Mouse (Mus musculus) intestine, embryonic 15.5 days (tissue): Measurements from ENCODE around the gene Qtrt2. TPM values are rescaled to one million over a fixed set of nuclear protein-coding genes. Genes with fewer than 3 reads are reported as not detected.
A peak's percentile ranks its signal among the peaks of the same experiment; 100 is the strongest.

Experiments used
- ATAC-seq: fragments of 200-750 bp; cut with Nextera tagmentation; 2 replicates; pipeline ENCODE4 v1.8.0; 2017; ENCODE audit warnings: moderate TSS enrichment, moderate library complexity
- H3K27ac ChIP-seq: fragments of 300-500 bp; sonication (generic); 2 replicates; pipeline ENCODE4 v1.5.1; 2015; ENCODE audit warnings: mild to moderate bottlenecking, inconsistent platforms
- H3K27me3 ChIP-seq: fragments of 300-500 bp; sonication (generic); replicated peaks from 2 replicates; pipeline ENCODE4 v1.6.1; 2015; ENCODE audit warnings: inconsistent platforms
- H3K36me3 ChIP-seq: fragments of 300-500 bp; sonication (generic); 2 replicates; pipeline ENCODE4 v1.6.1; 2015; ENCODE audit warnings: inconsistent platforms
- H3K4me1 ChIP-seq: fragments of 300-500 bp; sonication (generic); replicated peaks from 2 replicates; pipeline ENCODE4 v1.6.1; 2015; ENCODE audit warnings: inconsistent platforms
- H3K4me2 ChIP-seq: fragments of 300-500 bp; sonication (generic); replicated peaks from 2 replicates; pipeline ENCODE4 v1.6.1; 2015; ENCODE audit warnings: mild to moderate bottlenecking, inconsistent platforms
- H3K4me3 ChIP-seq: fragments of 300-500 bp; sonication (generic); replicated peaks from 2 replicates; pipeline ENCODE4 v1.5.1; 2015; ENCODE audit warnings: inconsistent platforms
- H3K9ac ChIP-seq: fragments of 300-500 bp; sonication (generic); 2 replicates; pipeline ENCODE4 v1.6.1; 2015; ENCODE audit warnings: inconsistent platforms
- H3K9me3 ChIP-seq: fragments of 300-500 bp; sonication (generic); 2 replicates; pipeline ENCODE4 v1.6.1; 2016; ENCODE audit warnings: inconsistent platforms
- WGBS: fragments of 180-500 bp; shearing (Covaris S2); methylation state at CpG from one replicate; pipeline ENCODE4 v1.1.7; 2015; 5-methylcytosine and 5-hydroxymethylcytosine counted together
- polyA plus RNA-seq: library from polyadenylated mRNA; unstranded; fragments of >200 nt; fragmentation: Nextera tagmentation; extraction: Ambion mirVana; gene quantifications from 2 replicates; pipeline ENCODE4 v1.2.1, GENCODE M21; 2015

Gene Qtrt2
- polyA plus RNA-seq = 22.0 and 25.0 TPM in 2 replicates

DNA sequence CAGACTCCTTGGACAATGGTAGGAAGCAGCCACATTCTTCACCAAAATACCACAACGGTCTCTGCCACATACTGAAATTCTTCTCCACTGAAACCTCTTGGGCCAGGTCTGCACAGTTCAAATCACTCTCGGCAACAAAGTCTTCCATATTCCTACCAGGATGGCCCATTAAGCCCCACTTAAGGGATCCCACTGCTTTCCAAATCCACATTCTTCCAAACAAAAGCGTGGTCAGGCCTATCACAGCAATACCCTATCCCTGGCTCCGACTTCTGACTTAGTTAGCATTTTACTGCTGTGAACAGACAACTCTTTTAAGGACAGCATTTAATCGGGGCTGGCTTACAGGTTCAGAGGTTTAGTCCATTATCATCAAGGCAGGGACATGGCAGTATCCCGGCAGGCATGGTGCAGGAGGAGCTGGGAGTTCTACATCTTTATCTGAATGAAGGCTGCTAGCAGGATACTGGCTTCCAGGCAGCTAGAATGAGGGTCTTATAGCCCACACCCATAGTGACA lies at the start of gene Qtrt2:
Gene Qtrt2 (minus strand): TSS at position 469 of the 519 bp plus-strand sequence.
- ATAC-seq = no peak
- WGBS = 78% methylated on average over 6 of the region's 6 CpGs
- Histone ChIP-seq H3K36me3 (no peaks in the 10 kb centered on the region), H3K4me2 (no peak within 1 kb of the TSS), H3K4me1 (no peaks in the 10 kb centered on the region), H3K4me3 (no peak within 1 kb of the TSS), H3K27ac (no peak within 1 kb of the TSS), H3K9me3 (no peaks in the 10 kb centered on the region), H3K27me3 (no peaks in the 10 kb centered on the region), H3K9ac (no peak within 1 kb of the TSS)

DNA sequence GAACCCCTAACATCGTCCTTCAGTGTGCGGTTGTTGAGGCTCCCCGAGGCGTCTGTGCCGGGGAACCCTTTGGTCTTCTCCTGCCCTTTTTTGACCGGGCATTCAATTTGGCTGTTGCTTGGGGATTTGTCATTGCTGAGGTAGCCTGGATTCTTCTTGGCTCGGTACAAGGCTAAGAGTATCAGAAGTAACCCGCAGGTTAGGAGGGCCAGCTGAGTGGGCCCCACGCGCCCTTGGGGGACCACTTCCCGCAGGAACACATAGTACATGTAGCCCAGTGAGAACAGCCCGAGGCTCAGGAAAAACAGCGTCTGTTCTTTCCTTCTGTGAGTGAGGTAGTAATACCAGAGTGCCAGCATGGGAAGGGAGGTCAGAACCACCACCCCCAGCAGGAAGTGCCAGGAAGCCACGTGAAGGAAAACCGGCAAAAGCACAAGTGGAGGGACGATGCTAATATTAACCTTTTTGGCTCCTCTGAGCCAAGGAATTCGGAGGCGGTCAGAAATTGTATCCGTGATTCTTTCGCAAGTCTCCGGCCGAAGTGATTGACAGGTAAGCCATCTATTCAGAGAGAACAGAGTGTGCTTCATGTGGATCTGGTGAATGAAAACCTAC lies 47.1 kb upstream of the Qtrt2 start:
- no peaks in the 10 kb centered on the region for H3K4me1 ChIP-seq
- H3K36me3 ChIP-seq = no peaks in the 10 kb centered on the region
- no peak overlapping the region for H3K9ac ChIP-seq
- no peak for ATAC-seq
- WGBS = 85% methylated on average over 22 of the region's 22 CpGs
- H3K4me2 ChIP-seq = no peak overlapping the region
- H3K9me3 ChIP-seq = no peaks in the 10 kb centered on the region
- H3K27ac ChIP-seq = no peak overlapping the region
- H3K4me3 ChIP-seq = no peak overlapping the region
- H3K27me3 ChIP-seq = no peaks in the 10 kb centered on the region

GRCm38 (mm10) chr16:43973147-43973546 lies 46.5 kb upstream of the Qtrt2 start:
- Histone ChIP-seq H3K9ac (no peak overlapping the region), H3K4me3 (no peak overlapping the region), H3K27me3 (no peaks in the 10 kb centered on the region), H3K4me1 (no peaks in the 10 kb centered on the region), H3K9me3 (no peaks in the 10 kb centered on the region), H3K36me3 (no peaks in the 10 kb centered on the region), H3K27ac (no peak overlapping the region), H3K4me2 (no peak overlapping the region)
- no peak for ATAC-seq
- 87% methylated on average over 11 of the region's 11 CpGs for WGBS

DNA sequence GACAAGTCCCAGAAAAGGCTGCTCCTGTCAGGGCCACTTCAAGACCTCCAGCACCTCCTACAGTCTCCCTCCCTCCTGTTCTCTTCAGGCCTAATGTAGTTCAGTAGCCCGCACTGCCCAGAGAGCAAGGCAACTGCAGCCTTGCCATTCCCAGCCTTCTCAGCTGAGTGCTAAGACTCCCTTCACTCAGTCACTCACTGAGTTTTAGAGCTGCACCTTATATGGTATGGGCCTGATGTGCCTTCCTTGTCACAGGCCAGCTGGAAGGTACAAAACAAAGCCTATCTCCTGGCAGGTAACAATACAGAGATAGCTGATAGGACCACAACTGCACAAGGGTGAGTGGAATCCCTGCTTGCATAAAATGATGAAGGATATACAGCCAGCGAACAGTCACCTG lies 45.8 kb upstream of the Qtrt2 start:
- H3K27me3 ChIP-seq = no peaks in the 10 kb centered on the region
- no peak overlapping the region for H3K27ac ChIP-seq
- no peak overlapping the region for H3K4me3 ChIP-seq
- H3K36me3 ChIP-seq = no peaks in the 10 kb centered on the region
- no peak overlapping the region for H3K4me2 ChIP-seq
- no peak for ATAC-seq
- no peaks in the 10 kb centered on the region for H3K4me1 ChIP-seq
- H3K9me3 ChIP-seq = no peaks in the 10 kb centered on the region
- no peak overlapping the region for H3K9ac ChIP-seq
- WGBS = 87% methylated on average over 2 of the region's 2 CpGs

- no peak overlapping the region for H3K27ac ChIP-seq
- no peaks in the 10 kb centered on the region for H3K27me3 ChIP-seq
- H3K36me3 ChIP-seq = no peaks in the 10 kb centered on the region
- H3K4me2 ChIP-seq = no peak overlapping the region
- 62% methylated on average over 9 of the region's 9 CpGs for WGBS
- no peak overlapping the region for H3K9ac ChIP-seq
- peak; percentile 61; the same call in 1 of the 2 replicates for ATAC-seq
- H3K4me1 ChIP-seq = no peaks in the 10 kb centered on the region
- H3K9me3 ChIP-seq = no peaks in the 10 kb centered on the region
- no peak overlapping the region for H3K4me3 ChIP-seq
These were observed 45.1 kb upstream of the Qtrt2 start for GRCm38 (mm10) chr16:43971741-43972140.

DNA sequence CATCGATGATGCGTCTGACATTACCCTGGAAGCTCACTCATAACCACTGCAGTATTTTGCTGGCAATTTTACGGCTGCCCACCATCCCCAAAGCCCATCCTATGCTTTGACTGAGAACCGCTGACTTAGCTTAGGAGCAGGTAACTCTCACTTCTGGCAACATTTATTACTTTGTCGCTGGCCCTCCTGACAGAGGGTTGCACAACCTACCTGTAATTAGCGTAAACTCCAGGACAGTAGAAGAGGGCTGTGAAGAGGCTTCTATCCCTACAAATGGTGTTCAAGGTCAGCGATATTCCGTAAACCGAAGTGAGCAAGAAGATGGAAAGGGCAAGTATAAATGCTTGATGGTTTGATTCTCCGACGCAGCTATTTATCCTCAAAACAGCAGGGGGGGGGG lies 44.6 kb upstream of the Qtrt2 start:
- WGBS = 85% methylated on average over 11 of the region's 11 CpGs
- ATAC-seq = peak; percentile 64

GRCm38 (mm10) chr16:43970426-43970825 lies 43.8 kb upstream of the Qtrt2 start:
- Histone ChIP-seq H3K36me3 (no peaks in the 10 kb centered on the region), H3K27ac (no peak overlapping the region), H3K4me1 (no peaks in the 10 kb centered on the region), H3K27me3 (no peaks in the 10 kb centered on the region), H3K9me3 (no peaks in the 10 kb centered on the region), H3K9ac (no peak overlapping the region), H3K4me3 (no peak overlapping the region), H3K4me2 (no peak overlapping the region)
- 75% methylated on average over 3 of the region's 3 CpGs for WGBS
- ATAC-seq = no peak

More for the DNA sequence above, 44.6 kb upstream of the Qtrt2 start:
- no peak overlapping the region for H3K9ac ChIP-seq
- no peak overlapping the region for H3K4me2 ChIP-seq
- no peak overlapping the region for H3K27ac ChIP-seq
- no peaks in the 10 kb centered on the region for H3K27me3 ChIP-seq
- H3K9me3 ChIP-seq = no peaks in the 10 kb centered on the region
- no peaks in the 10 kb centered on the region for H3K36me3 ChIP-seq
- no peaks in the 10 kb centered on the region for H3K4me1 ChIP-seq
- no peak overlapping the region for H3K4me3 ChIP-seq

DNA sequence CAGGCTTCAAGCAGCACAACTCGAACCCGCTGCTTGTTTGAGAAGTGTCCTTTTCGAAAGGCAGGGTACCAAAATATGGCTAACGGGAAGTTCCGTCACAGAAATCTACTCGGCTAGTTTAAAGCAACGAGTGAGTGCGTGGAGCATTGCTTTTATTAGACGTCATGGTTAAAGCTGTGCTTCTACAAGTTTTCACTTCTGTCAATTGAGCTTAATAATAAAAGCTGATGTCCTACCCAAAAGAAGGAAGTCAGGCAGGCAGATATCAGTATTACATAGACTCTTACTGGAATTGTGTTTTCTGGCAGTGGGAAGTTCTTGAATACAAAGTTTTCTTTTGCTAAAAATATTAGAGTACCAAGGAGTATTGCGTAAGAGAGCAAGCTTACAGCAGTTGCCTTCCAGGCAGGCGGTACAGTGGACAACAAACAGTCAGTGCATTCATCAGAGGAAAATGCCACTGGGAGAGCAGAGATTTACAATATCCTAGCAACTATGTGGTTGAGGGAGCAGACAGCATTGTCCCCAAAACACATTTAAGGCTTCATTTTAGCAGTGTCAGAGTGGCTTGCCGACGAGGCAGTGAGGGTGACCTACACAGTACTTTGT lies 39.3 kb upstream of the Qtrt2 start:
- 83% methylated on average over 13 of the region's 13 CpGs for WGBS
- no peak for ATAC-seq

GRCm38 (mm10) chr16:43963780-43964179 lies 37.2 kb upstream of the Qtrt2 start:
- 80% methylated on average over 3 of the region's 3 CpGs for WGBS
- no peaks in the 10 kb centered on the region for H3K27me3 ChIP-seq
- ATAC-seq = no peak

More for the DNA sequence above, 39.3 kb upstream of the Qtrt2 start:
- H3K36me3 ChIP-seq = no peaks in the 10 kb centered on the region
- no peaks in the 10 kb centered on the region for H3K4me1 ChIP-seq
- no peaks in the 10 kb centered on the region for H3K9me3 ChIP-seq
- no peaks in the 10 kb centered on the region for H3K27me3 ChIP-seq
- H3K4me3 ChIP-seq = no peak overlapping the region
- H3K27ac ChIP-seq = no peak overlapping the region
- no peak overlapping the region for H3K4me2 ChIP-seq
- no peak overlapping the region for H3K9ac ChIP-seq

GRCm38 (mm10) chr16:43963291-43963690 lies 36.7 kb upstream of the Qtrt2 start:
- no peak for ATAC-seq
- Histone ChIP-seq H3K4me1 (no peaks in the 10 kb centered on the region), H3K9me3 (no peaks in the 10 kb centered on the region), H3K4me2 (no peak overlapping the region), H3K27ac (no peak overlapping the region), H3K36me3 (no peaks in the 10 kb centered on the region), H3K9ac (no peak overlapping the region), H3K4me3 (no peak overlapping the region), H3K27me3 (no peaks in the 10 kb centered on the region)
- 92% methylated on average over 9 of the region's 9 CpGs for WGBS

More at GRCm38 (mm10) chr16:43963780-43964179, 37.2 kb upstream of the Qtrt2 start:
- H3K36me3 ChIP-seq = no peaks in the 10 kb centered on the region
- no peaks in the 10 kb centered on the region for H3K4me1 ChIP-seq
- H3K4me2 ChIP-seq = no peak overlapping the region
- no peaks in the 10 kb centered on the region for H3K9me3 ChIP-seq
- no peak overlapping the region for H3K27ac ChIP-seq
- no peak overlapping the region for H3K9ac ChIP-seq
- H3K4me3 ChIP-seq = no peak overlapping the region

- Histone ChIP-seq H3K9ac (no peak overlapping the region), H3K27me3 (no peaks in the 10 kb centered on the region), H3K4me2 (no peak overlapping the region), H3K36me3 (no peaks in the 10 kb centered on the region; the same call in 1 of the 2 replicates), H3K27ac (no peak overlapping the region), H3K9me3 (no peaks in the 10 kb centered on the region), H3K4me1 (no peaks in the 10 kb centered on the region), H3K4me3 (no peak overlapping the region)
- no peak for ATAC-seq
- WGBS = 88% methylated on average over 4 of the region's 4 CpGs
These were observed 31.4 kb upstream of the Qtrt2 start for GRCm38 (mm10) chr16:43958038-43958437.

DNA sequence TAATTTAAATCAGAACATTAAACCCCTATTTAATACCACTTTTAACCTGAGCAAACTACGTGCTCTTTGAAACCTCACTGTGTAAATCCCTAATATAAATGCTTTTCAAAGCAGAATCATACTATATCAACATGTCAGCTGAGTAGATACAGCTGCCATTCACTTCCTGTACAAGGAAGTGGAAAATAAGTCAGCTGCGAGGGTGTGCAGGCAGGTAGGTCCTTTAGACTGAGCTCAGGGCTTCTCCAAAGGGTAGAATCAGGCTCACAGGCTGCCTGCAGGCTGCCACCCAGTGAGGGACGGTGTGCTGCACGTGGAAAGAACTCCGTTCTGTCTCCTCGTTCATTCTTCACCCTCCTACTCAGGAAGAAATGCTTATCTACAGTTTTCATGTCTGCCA lies 28.3 kb upstream of the Qtrt2 start:
- Histone ChIP-seq H3K4me3 (no peak overlapping the region), H3K27ac (no peak overlapping the region), H3K9ac (no peak overlapping the region), H3K36me3 (no peaks in the 10 kb centered on the region; the same call in 1 of the 2 replicates), H3K9me3 (no peaks in the 10 kb centered on the region), H3K27me3 (no peaks in the 10 kb centered on the region), H3K4me1 (no peaks in the 10 kb centered on the region), H3K4me2 (no peak overlapping the region)
- no peak for ATAC-seq
- 60% methylated on average over 6 of the region's 6 CpGs for WGBS

GRCm38 (mm10) chr16:43951591-43951990 lies 25.0 kb upstream of the Qtrt2 start:
- no peak overlapping the region for H3K27ac ChIP-seq
- H3K9me3 ChIP-seq = no peaks in the 10 kb centered on the region
- no peaks in the 10 kb centered on the region for H3K36me3 ChIP-seq
- H3K4me3 ChIP-seq = no peak overlapping the region
- no peak overlapping the region for H3K9ac ChIP-seq
- no peak overlapping the region for H3K4me2 ChIP-seq
- no peaks in the 10 kb centered on the region for H3K4me1 ChIP-seq
- H3K27me3 ChIP-seq = no peaks in the 10 kb centered on the region
- ATAC-seq = 0 out of 2 replicates have a peak, but pooled peaks have one; percentile 62
- WGBS = 54% methylated on average over 4 of the region's 4 CpGs
